Mouse (Mus musculus) MEL-GATA-1-ER (cell line): ENCODE measurements around the gene Ppp1r10.

ENCODE experiments used
- DNase-seq: peaks from one replicate; pipeline ENCODE4 v3.0.0-alpha.2; 2012; ENCODE audit warnings: low read depth; ENCODE audit errors: extremely low read depth

The Ppp1r10 gene

DNA sequence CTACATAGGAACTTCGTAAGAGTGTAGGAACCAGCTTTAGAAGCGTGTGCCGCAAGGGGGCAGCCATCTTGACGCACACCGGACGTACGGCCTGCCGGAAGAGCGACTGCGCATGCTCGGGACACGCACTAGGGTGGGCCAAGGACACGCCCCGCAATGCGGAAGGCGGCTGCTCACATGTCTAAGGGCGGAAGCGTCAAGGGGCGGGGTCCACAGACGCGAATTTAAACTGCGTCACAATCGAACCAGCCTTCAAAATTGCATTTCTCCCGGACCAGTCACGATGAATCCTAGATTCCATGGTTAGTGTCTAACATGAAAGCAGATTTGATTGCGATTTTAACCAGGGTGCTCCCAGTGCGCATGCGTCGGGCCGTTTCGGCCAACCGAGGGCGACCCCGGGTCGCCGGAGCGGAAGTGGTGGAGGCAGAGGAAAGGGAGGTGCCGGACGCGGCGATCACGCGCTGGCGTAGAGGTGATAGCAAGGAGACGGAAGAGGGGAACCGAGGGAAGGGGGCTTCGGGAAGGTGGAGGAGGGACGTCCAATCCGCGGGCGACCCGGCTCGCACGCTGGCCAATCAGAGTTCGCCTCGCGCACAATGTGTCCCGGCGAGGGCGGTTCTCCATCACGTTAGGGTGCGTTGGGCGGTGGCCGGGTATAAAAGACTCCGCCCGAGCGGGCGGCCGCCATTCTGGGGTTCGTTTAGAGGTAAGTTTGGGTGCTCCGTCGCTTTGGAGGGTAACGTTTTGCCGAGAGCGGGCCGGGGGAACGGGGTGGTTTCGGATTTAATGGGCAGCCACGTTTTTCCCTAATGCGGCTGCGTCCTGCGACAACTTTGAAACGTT is at the start of gene Ppp1r10, which contains the start of gene Mrps18b:
Ppp1r10 (plus strand) TSS at position 138 of the 846 bp plus-strand sequence.
Mrps18b (minus strand) TSS at position 93 of the 846 bp plus-strand sequence.
- DNase-seq, result peak; percentile 96

DNA sequence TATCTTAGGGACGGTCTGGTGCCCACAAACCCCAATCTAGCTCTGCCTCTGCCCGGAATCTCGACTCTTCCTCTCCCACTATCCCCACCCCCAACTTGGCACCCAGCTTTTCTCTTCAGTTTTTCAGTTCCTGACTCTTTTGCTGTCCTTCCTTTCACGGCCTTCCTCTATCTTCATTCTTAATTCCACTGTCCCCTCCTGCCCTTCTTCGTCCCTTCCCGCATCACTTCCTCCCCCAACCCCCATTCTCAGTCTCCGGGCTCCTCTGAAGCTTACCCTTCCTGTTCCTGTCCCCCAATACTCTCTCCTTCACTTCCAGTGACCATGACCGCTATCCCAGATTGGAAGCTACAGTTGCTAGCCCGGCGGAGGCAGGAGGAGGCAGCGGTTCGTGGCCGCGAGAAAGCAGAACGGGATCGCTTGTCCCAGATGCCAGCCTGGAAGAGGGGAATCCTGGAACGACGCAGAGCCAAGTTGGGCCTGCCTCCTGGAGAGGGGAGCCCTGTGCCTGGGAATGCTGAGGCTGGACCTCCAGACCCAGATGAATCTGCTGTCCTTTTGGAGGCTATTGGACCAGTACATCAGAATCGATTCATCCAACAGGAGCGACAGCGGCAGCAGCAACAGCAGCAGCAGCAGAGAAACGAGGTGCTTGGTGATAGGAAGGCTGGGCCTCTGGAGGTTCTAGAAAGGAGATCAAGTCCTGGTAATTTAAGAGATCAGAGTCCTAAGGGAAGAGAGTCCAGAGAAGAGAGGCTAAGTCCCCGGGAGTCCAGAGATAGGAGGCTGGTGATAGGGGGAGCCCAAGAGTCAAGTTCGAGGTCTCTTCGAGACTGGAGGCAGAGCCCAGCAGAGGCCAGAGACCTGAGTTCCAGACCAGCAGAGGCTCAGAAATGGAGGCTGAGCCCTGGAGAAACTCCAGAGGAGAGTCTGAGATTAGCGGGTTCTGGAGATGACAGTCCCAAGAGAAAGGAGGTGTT is 49.0 kb upstream of the Ppp1r10 start:
- no peak for DNase-seq

DNA sequence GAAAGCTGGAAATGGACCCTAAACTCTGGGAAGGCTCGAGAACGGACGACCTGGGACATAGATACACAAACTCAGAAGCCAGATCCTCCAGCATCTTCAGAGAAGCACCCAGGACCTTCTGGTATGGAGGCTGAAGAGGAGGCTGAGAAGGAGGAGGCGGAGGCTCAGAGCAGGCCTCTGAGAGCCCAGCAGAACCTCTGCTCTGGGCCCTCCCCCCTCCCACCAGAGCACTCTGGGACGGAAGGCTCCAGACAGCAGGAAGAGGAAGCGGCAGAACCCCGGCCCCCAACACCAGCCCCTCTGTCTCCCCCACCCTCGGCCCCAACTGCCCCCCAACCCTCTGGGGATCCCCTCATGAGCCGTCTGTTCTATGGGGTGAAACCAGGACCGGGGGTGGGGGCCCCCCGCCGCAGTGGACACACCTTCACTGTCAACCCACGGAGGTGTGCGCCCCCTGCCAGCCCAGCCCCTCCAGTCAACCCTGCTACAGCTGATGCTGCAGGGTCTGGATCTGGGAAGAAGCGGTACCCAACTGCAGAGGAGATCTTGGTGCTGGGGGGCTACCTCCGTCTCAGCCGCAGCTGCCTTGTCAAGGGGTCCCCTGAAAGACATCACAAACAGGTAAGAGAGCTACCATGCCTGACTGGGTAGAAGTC is 47.9 kb upstream of the Ppp1r10 start:
- no peak for DNase-seq

DNA sequence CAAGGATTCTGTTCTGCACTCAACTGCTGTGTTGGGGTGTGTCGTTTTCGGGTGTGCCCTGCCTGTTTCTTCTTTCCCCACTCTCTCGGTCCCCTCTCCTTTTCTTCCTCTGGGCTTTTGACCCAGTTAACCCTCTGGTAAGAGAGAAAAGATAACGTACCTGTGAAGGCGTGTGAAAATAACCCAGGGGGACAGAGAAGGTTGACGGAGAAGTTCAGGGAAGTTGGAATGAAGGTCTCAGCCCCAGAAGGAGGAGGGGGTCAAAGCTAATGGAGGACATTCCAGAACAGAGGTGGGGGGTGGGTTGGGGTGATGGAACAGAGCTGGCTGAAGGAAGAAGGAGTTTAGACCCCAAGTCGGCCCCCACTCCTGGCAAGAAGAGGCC is 47.3 kb upstream of the Ppp1r10 start:
- no peak for DNase-seq

DNA sequence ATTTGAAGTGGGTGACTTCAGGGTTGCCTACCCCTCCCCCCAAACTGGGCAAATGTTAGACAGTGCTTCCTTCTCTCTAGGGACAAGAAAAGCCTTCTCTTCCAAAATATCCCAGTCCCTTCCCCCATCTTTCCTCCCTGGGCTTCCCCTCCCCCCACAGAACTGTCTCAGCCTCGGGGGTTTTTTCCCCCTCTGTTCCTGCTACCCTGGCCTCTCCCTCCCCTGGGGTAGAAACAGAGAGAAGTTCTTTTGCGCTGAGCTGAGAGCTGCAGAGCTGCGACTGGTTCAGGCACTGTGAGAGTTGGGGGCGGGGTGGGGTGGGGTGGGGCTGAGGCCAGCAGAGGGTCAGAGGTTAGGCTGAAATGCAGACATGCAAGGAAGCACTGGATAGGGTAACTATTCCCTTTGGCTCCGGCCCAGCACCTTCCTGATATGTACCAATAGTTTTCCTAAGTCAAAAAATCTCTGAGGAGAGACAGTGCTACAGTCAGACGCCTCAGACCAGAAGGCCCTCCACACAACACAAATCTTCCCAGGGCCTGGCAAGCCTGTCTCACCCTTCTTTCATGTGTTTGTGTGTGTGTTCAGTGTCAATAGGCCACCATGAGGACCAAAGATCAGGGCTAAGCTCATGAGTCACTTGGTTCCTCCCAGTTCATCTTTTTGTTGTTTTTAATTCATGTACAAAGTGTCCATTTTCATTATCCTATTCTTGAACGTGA is 46.7 kb upstream of the Ppp1r10 start:
- DNase-seq, result no peak

DNA sequence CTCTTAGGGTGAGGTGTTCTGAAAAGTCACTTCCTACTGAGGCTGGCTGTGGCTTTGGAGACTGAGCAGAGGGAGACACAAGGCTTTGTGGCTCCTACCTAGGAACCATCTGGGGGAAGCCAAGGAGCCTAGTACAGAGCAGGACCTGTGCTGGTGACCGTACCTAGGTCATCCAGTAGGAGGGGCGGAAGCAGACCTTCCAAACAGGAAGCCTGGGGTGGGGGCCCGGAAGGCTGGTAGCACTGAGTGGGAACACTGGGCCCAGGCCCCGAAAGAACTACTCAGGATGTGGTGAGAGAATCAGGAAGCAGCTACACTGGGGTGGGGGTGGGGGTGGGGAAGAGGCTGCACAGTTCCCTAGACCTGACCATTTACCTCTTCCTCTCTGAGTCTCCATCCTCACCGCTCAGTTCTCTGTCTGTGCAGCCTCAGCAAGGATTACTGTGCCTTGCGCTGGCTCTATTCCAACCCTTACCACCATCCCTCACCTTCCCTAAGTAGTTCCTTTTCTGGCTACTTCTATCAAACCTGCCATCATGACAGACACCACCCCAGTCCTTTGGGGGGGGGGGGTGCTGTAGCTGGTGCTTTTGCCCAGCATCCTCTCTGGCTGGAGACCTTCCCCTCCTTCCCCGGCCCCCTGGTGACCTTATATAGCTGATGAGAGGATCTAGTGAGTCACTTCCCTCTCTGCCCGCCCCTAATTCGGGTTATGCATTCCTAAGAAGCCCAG is 45.9 kb upstream of the Ppp1r10 start:
- peak; percentile 88 for DNase-seq

DNA sequence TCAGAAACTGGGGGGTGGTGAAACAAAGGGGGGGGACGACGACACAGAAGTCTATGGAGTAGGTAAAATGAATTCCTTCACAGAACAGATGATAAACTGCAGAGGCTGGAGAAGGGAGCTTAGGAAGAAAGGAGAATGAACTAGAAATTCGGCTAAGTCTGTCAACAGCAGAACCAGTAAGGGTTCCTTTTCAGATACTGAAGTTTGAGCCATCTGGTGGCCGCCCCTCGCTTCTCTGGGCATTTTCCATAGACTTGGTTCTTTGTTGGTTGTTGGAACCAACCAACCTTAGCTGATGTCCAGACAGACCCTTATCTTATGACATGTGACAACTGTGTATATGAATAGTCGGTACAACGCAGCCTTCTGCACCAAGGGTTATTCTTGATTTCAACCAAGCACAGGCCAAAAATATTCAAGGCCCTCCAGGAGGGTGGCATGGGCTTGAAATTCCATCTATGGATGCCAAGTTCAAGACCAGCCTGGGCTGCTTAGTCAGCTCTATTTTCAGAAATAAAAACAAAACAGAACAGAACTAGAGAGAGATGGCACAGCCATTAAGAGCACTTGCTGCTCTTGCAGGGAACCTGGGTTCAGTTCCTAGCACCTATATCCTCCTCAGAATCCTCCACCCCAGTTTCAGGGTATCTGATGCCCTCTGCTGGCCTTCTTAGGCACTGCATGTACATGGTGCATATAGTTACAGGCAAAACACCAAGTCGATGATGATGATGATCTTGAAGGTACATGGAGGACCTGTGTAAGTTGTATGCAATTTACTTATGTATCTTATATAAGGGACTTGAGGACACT is 45.1 kb upstream of the Ppp1r10 start:
- DNase-seq, result no peak

DNA sequence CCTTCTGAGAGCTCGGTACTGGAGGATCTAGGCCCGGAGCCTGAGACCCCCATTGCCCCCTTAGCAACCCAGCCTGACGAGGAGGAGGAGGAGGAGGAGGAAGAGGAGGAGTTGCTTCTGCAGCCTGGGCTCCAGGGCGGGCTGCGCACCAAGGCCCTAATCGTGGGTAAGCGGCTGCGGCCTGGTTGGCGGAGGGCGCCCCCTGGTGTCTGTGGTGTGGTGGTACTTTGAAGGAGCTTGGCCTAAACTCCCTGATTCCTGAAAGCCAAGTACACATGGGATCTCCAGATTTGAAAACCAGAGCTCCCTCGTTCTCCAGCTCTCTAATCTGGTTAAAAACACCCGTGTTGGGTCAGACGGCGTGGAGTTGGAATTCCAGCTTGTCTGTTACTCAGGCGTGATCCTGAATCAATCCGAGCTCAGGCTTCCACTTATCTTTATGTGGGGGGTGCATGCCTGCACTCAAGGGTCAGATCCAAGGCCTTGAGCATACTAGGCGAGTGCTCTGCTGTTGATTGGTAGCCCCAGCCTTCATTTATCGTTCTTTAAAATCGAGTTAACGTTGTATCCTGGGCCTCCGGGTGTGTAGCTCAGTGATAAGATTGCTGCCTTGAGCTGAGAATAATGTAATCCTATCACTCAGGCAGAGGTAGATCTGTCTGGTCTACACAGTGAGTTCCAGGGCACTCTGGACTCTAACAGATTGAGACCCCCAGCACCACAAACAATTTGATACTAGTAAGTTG is 42.3 kb upstream of the Ppp1r10 start:
- no peak for DNase-seq

DNA sequence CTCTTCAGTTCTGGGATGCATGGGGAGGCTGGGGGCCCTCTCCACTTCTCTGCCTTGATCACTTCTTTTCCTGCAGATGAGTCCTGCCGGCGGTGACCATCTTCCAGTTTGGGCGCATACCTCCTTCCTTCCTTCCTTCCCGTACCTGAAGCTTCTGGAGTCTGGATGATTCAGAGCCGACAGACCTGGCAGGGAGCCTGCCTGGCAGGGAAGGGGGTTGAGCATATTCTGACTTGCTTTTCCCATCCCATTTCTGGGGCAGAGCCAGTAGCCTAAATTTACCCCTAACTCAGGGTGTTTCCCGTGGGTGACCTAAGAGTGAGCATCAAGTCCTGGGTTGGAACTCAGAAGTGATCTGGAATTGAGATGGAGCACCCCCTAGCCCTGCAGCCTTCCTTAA is 41.5 kb upstream of the Ppp1r10 start:
- DNase-seq, result no peak

DNA sequence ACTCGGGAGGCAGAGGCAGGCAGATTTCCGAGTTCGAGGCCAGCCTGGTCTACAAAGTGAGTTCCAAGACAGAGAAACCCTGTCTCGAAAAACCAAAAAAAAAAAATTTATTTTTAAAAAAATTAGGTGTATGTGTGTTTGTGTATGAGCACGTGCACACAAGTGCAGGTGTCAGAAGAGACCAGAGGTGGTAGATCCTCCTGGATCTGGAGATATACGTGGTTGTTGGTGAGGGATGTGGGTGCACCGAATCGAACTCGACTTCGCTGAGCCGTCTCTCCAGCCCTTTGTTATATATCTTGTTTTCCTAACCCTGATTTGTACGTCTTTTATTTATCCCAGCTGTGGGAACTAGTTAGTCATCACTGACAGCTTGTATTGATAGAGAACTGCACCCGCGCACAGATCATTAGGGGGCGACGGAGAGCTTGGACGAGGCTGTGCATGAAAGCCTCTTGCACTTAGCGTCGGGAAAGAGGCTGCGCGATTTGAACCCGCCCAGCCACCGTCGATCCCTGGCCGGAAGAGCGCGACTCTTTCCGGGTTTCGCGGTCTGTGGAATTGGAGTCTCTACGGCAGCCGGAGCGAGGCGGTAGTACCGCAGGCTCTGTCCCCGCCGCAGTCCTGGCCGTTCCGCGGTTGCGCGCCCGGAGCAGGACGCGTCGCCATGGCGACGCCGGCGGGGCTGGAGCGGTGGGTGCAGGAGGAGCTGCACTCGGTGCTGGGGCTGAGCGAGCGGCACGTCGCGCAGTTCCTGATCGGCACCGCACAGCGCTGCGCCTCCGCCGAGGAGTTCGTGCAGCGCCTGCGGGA is 36.8 kb upstream of the Ppp1r10 start, which contains the start of gene Dhx16:
Dhx16 (plus strand) TSS at position 575 of the 813 bp plus-strand sequence.
- DNase-seq, result peak; percentile 92

DNA sequence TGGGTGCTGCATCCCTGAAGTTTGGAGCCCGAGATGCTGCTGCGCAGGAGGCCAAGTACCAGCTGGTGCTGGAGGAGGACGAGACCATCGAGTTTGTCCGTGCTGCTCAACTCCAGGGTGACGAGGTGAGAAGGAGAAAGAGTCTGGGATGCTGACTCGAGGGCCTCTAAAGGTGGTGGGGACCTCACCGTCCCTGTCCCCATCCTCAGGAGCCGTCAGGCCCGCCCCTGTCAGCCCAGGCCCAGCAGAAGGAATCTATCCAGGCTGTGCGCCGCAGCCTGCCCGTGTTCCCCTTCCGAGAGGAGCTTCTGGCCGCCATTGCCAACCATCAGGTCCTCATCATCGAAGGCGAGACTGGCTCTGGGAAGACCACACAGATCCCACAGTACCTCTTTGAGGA is 33.3 kb upstream of the Ppp1r10 start:
- no peak for DNase-seq

DNA sequence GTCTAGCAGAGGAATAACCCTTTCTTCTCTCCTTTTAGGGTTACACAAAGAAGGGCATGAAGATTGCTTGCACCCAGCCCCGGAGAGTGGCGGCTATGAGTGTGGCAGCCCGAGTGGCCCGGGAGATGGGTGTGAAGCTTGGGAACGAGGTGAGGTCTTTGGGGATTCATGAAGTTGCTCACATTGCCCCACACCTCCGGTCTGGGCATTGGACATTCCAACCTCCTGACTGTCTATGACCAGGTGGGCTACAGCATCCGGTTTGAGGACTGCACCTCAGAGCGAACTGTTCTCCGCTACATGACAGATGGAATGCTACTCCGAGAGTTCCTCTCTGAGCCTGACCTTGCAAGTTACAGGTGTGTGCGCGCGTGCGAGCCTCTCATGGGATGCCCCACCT is 32.5 kb upstream of the Ppp1r10 start:
- no peak for DNase-seq

DNA sequence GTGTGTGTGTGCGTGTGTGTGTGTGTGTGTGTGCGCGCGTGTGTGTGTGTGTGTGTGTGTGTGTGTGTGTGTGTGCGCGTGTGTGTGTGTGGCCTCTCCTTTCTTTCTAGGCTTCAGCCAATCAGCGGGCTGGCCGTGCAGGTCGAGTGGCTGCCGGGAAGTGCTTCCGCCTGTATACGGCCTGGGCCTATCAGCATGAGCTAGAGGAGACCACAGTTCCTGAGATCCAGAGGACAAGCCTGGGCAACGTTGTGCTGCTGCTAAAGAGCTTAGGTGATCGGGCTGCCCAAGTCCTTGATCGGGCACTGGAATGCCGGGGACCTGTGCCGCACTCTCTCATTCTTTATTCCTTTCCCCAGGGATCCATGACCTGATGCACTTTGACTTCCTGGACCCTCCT is 28.5 kb upstream of the Ppp1r10 start:
- no peak for DNase-seq

DNA sequence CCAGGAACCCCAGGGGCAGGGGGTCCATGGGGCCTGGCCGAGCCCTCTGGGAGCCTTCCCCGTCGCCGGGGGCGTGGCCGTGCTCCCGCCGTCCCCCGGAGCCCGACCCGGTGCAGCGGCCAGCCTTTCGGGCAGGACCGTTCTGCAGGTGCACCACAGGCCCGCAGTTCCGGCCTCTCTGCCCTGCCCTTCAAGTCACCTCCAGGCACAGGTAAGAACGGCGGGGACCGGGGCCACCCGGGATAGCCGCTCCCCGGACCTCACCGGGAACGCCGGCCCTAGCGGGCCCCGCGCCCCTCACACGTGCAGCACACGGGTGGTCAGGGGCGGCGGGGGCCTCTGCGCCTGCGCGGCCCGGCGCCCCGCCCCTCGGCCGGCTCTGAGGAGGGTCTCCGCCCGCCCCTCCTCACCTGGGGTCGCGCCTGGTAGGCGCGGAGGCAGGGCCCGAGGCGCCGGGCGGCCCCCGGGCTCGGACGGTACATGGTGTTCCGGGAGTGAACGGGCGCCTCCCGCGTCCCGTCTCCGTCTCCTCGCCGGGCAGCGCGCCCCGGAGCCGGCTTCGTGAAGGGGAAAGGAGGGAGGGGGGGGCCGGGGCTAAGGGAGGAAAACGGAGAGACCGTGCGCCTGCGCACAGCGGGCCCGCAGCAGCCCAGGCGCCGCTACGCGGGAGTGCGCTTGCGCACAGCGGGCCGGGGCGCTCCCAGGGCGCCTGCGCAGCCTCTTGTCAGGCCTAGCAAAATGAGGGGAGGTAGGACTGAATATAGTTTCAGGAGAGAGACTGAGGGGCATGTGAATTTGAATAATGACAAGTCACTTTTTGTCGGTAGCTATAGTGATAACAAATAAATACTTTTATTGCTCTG is 19.2 kb upstream of the Ppp1r10 start, which contains the start of gene 2310061I04Rik:
2310061I04Rik (minus strand) TSS at position 651 of the 863 bp plus-strand sequence.
- DNase-seq, result peak; percentile 71

DNA sequence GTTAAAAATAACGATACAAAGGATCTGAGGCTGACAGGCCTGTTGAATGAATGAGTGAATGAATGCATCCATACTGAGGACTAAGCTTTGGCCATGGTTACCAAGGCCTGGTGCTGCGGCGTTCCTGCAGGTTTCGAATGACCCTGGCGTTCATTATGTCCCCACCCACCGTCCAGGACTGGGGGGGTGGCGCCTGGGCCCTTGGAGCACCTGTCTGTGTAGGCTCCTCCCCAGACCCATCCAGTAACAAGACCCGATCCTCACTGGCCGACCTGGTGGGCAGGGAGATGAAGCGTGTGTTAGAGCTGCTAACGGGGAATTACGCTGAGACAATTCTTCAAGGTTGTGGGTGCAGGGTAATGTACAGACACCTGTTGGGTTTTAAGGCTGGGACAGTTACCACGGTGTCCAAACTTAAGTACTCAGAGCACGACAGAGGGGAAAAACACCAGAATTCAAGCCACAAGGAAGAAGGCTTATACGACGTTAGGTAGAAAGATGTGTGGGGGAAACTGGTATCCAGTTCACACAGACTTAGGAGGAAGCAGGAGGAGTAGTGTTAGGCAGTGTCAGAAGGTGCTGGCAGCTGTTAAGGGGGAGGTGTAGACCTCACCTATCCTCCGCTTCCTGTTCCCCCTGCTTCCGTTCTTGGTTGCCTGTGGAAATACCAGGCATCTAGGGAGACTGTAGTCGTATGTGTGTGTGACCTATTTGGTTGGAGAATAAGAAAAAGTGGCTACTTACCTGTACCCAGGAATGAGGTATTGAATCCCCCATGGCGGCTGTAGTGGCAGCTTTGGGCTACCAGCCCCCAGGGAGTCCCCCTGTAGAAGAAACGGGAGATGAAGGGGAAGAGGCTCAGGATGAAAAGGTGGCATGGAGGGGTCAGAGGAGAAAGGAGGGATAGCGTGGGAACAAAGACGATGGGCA is 18.3 kb upstream of the Ppp1r10 start:
- DNase-seq, result no peak

DNA sequence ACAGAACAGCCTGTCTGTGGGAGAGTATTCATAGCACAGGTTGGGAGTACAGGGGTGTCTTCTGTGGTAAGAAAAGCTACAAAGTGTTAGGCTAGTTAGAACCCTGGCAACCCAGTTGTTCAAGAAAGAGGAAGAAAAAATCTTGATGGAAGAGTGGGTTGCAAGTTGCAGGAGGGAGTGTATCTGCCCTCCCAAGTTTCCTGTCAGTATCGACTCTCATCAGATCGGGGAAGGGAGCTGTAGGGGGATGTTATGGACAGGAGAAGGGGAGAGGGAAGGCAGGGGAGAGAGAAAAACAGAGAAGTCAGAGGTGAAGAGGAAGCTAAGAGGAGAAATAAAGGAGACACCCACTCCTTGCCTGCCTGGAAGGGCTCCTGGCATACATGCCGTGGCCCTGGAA is 15.6 kb upstream of the Ppp1r10 start:
- DNase-seq, result peak; percentile 90
